Mouse (Mus musculus) ES-CJ7 (cell line): ENCODE results near the gene Gosr1.
"Not testable (repeated sequence)": the region's sequence is repeated elsewhere in the genome, so short reads cannot be mapped to it uniquely, and the experiment has no call there.

Experiments used
- DNase-seq: peaks from one replicate; pipeline ENCODE4 v3.0.0; 2011; ENCODE audit warnings: low read depth, low spot score

The Gosr1 gene

GRCm38 (mm10) chr11:76763053-76763740 lies at the start of gene Gosr1:
Gosr1 (minus strand) TSS chr11:76763579.
- DNase-seq = peak; percentile 98

DNA sequence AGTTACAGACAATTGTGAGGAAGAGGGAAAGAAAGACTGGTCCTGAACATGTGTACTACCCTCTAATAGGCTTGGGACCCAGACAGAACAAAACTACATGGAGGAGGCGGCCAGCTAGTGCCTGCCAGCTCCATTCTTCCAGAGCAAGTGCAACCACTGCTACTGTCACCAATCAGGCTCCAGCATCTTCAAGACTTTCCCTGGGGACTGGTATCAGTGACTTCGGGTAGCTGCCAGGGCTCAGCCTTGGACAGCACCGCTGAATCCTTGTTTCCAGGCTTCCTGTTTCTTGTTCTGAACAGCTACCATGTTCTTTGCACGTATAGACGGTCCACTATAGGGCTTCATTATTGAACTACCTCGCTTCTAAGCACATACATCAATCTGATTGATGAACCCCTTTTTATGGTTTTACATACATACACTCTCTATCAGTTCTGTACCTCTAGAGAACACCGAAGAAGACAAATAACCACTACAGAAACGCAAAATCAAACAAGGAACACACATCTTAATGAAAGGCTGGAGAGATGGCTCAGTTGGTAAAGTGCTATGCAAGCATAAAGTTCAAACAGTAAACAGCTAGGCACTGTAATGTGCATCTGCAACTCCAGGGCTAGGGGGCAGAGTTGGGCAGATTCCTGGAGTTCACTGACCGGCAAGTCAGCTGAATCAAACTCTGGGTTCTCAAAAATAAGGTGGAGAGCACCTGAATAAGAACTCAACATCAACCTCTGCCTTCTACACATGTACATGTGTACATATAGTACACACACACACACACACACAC lies 47.5 kb upstream of the Gosr1 start:
- DNase-seq = no peak

DNA sequence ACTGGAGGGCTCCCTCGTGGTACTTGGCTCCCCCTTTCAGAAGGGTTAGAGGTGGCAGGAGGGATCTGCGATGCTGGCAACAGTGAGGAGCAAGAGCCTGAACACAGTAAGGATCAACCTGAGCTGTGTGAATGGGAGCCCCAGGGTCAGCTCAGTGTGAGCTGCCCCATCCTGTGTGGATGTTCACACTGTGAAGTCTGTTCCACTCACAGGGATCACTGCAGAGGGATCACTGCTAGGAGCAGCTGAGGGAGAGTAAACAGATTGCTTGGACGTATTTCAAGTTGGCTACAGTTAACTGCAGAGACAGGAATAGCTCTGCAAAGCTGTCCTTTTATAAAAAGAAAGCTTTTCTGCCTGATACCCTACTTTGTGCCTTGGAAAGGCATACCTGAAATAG lies 46.1 kb upstream of the Gosr1 start:
- DNase-seq = no peak

GRCm38 (mm10) chr11:76808550-76808949 lies 45.2 kb upstream of the Gosr1 start:
- no peak for DNase-seq

DNA sequence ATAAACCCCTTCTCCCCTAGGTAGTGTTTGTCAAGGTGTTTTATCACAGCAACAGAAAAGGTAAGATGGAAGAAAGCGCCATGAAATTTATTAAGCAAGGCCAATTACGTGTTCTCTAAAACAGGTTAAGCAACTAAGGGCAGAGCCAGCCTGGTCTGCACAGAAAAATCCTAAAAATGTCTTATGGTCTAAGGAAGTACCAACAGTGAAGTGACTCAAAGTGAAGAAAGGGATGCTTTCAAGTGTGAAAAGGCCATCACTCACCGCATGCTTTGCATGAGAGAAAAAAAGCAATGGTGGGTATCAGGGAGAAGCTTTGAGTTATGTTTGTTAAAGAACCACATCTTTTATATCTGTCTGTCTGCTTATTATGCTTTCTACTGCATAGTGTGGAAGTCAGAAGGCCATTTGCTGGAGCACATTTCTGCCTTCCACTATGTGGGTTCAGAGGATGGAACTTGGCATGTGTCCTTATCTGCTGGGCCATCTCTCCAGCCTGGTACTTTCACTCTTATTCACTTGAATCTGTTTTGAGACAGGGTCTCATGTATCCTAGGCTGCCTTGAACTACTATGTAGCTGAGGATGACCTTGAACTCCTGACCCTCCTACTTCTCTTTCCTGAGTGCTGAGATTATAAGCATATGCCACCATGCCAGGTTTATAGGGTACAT lies 43.8 kb upstream of the Gosr1 start:
- no peak for DNase-seq

DNA sequence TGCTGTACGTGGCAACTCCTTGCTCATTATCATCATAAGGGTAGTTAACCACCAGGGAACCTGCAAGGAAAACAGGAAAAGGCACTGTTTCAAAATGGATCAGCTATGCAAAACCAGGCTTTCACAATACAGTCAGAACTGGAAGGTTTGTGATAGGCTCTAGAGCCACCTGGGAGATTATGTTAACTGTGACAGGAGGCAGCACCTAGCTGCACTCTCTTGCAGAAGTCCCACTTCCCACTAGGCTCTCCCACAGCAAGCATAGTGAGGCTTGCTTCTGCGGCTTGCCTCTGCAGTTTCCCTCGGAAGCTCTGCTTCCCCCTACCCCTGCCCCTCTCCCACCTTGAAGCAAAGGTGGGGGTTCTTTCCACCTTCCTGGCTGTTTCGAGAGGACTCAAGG lies 42.6 kb upstream of the Gosr1 start:
- DNase-seq = no peak

- DNase-seq = not testable (repeated sequence)
These were observed 41.7 kb upstream of the Gosr1 start for GRCm38 (mm10) chr11:76805072-76805471.

- DNase-seq = no peak
These were observed 39.9 kb upstream of the Gosr1 start for GRCm38 (mm10) chr11:76803266-76803665.

- DNase-seq = no peak
These were observed 33.9 kb upstream of the Gosr1 start for GRCm38 (mm10) chr11:76797236-76797635.

DNA sequence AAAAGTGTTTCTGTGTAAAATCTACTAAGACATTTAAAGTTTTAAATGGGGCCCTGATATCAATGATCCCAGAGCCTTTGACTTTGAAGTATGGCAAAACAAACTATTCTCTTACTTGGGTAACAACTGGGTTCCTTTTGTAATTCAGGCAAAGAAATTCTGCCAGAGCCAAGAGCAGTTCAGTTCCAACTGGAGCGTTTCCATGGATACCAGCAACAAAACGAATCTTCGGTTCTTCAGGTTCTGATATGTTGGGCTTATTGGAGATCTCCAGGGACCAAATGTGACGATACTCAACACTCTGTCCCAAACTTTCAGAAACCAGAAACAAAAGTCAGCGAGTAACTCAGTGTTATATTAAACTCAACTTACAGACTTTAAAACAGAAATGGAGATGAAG lies 31.9 kb upstream of the Gosr1 start:
- peak; percentile 21 for DNase-seq

- DNase-seq = no peak
These were observed 28.0 kb upstream of the Gosr1 start for GRCm38 (mm10) chr11:76791331-76791730.

GRCm38 (mm10) chr11:76789252-76789651 lies 25.9 kb upstream of the Gosr1 start:
- peak; percentile 71 for DNase-seq

GRCm38 (mm10) chr11:76775533-76775932 lies 12.2 kb upstream of the Gosr1 start:
- no peak for DNase-seq

DNA sequence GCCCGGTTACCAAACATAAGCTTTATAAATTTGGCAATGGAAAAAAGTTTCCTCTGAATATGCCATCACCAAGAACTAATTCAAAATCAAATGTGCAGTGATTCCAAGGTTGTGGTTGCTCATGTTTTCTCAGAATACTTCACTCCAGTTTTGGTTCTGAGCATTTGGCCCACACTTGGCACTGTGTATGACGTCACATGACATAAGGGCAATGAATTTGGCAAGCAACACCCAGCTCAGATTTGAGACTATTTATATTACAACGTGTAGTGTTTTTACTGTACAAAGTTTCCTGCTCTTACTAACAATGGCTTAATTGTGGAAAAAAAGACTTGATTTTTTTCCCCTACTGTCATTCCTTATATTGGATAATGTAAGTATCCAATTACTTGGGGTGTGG lies 10.4 kb upstream of the Gosr1 start:
- DNase-seq = no peak

DNA sequence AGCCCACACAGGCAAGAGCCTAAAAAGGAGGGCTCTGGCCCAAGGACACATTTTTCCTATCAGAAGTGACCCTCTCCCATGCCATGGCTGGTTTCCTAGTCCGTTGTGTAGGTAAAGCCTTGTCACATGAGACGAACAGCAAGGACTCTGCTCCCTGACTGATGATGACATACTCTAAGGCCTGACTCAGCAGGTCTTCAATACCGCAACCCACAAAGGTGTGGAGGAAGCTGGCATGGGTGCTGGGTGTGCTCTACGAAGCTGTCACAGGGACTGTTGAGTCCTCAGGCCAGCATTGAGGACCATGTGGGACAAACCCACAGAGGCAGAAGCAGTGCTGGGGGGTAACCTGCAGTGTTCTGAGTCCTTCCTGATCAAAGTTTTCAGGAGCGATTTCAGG lies 7.2 kb upstream of the Gosr1 start:
- DNase-seq = no peak

GRCm38 (mm10) chr11:76763741-76764122 lies 353 bp upstream of the Gosr1 start:
- DNase-seq = no peak

GRCm38 (mm10) chr11:76752276-76752675 lies 11.1 kb downstream of the Gosr1 start:
- no peak for DNase-seq

GRCm38 (mm10) chr11:76748819-76749218 lies 14.6 kb downstream of the Gosr1 start:
- no peak for DNase-seq

GRCm38 (mm10) chr11:76745921-76746320 lies 17.5 kb downstream of the Gosr1 start:
- peak; percentile 22 for DNase-seq

DNA sequence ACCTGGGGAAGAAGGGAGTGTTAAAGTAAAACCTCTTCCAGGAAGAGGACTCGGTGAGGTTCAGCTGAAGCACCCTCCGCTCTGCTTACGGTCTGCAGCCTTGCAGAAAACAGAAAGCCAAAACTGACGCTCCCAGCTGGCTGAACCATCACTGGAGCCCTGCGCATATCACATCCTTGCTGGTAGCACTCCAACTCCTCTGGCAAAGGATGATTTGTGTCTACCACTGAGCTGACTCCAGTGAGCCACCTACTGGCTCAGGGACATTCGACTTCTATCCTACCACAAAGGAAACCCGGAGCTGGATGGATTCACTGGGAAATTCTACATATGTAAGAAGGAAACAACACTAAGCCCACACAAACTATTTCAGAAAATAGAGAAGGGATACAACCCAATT lies 18.8 kb downstream of the Gosr1 start:
- DNase-seq = peak; percentile 28

GRCm38 (mm10) chr11:76742511-76742910 lies 20.9 kb downstream of the Gosr1 start:
- DNase-seq = no peak

DNA sequence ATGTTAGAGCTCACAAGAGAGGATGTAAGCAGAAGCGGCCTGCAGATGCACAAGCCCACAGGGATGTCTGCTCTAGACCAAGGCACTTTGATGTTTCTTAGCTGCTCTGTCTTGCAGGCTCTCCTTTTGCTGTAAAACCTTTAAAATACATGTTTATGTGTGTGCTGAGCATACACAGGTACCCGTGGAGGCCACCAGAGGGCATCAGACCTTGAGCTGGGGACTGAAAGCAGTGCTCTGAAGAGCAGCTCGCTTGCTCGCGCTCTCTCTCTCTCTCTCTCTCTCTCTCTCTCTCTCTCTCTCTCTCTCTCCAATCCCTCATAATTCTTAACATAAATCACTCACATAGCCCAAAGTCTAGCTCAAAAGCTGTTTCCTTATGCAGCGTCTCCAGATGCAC lies 24.3 kb downstream of the Gosr1 start:
- DNase-seq = peak; percentile 67
